Mouse (Mus musculus) liver, adult 2 months (tissue): ENCODE data around the gene Mrps5. TPM values are rescaled to one million over a fixed set of nuclear protein-coding genes. Genes with fewer than 3 reads are reported as not detected.
A peak's percentile ranks its signal among the peaks of the same experiment; 100 is the strongest.

Experiments used
- DNase-seq: peaks from one replicate; pipeline ENCODE4 v3.0.0-alpha.2; 2011; ENCODE audit warnings: low read depth, low spot score; ENCODE audit errors: extremely low read depth
- H3K27ac ChIP-seq: fragments of 200-500 bp; replicated peaks from 2 replicates; pipeline ENCODE4 v1.5.1; 2012; ENCODE audit warnings: low read depth, mild to moderate bottlenecking, control low read depth, inconsistent platforms, low read length; ENCODE audit not compliant: insufficient read depth
- H3K27me3 ChIP-seq: fragments of 200-500 bp; 2 replicates; pipeline ENCODE4 v1.6.1; 2012; ENCODE audit warnings: mild to moderate bottlenecking, moderate library complexity, low read length, inconsistent platforms; ENCODE audit not compliant: control insufficient read depth, insufficient read depth
- H3K36me3 ChIP-seq: fragments of 200-500 bp; 2 replicates; pipeline ENCODE4 v1.6.1; 2012; ENCODE audit warnings: low read length, inconsistent platforms; ENCODE audit not compliant: control insufficient read depth, insufficient read depth
- H3K4me1 ChIP-seq: fragments of 200-500 bp; 2 replicates; pipeline ENCODE4 v1.6.1; 2011; ENCODE audit warnings: low read length; ENCODE audit not compliant: control insufficient read depth, insufficient read depth
- H3K4me3 ChIP-seq: fragments of 200-500 bp; 2 replicates; pipeline ENCODE4 v1.5.1; 2011; ENCODE audit warnings: low read depth, mild to moderate bottlenecking, control low read depth, low read length, moderate library complexity; ENCODE audit not compliant: insufficient read depth
- H3K79me2 ChIP-seq: fragments of 200-500 bp; 2 replicates; pipeline ENCODE4 v1.6.1; 2012; ENCODE audit warnings: inconsistent platforms, mild to moderate bottlenecking, low read length, moderate library complexity; ENCODE audit not compliant: control insufficient read depth, insufficient read depth
- H3K9ac ChIP-seq: fragments of 200-500 bp; 2 replicates; pipeline ENCODE4 v1.6.1; 2012; ENCODE audit warnings: low read depth, mild to moderate bottlenecking, control low read depth, inconsistent platforms, low read length
- CTCF ChIP-seq: fragments of 200-500 bp; IDR thresholded peaks from 2 replicates; pipeline ENCODE4 v1.5.1; 2011; ENCODE audit warnings: low read depth, low read length, control low read depth
- POLR2A ChIP-seq: fragments of 200-500 bp; IDR thresholded peaks from 2 replicates; pipeline ENCODE4 v1.6.1; 2011; ENCODE audit warnings: low read length, control low read depth; ENCODE audit not compliant: insufficient read depth; ENCODE audit errors: extremely low read depth
- whole genome bisulfite sequencing: fragments of 180-500 bp; shearing (Covaris S2); methylation state at CpG from one replicate; pipeline ENCODE4 v1.1.7; 2018; 5-methylcytosine and 5-hydroxymethylcytosine counted together
- polyA plus RNA-seq: library from polyadenylated mRNA; depleted of rRNA; stranded (reverse); fragments of >200 nt; gene quantifications from 2 replicates; pipeline ENCODE4 v1.2.3, GENCODE M21; 2012; rRNA removed
- total RNA-seq: library from RNA; depleted of rRNA; stranded (reverse); fragments of >200 nt; gene quantifications from 2 replicates; pipeline ENCODE4 v1.2.3, GENCODE M21; 2014; rRNA removed

Gene Mrps5
- total and polyA plus RNA-seq, 2 experiments: 53.2 to 59.8 TPM

DNA sequence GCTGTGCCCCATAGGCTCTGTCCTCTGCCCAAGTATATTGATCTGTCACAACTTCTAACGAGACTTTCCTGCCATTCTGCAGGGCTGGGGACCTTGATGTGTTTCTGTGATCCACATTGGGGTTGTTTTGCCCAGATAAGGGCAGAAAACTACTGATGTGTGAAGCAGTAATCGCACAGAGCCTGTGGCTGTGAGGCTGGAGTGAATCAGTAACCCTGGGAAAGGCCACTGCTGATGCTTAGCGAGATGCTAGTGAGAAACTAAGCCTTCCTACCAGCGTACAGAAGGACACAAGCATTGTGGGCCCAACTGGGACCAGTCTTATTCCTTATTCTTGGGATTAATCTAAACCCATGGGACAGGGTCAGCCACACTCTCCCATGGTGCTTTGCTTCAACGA, 64.6 kb downstream of the Mrps5 start:
- no peak overlapping the region for H3K27ac ChIP-seq
- TF ChIP-seq POLR2A (no peak), CTCF (no peak)
- WGBS: 62% methylated on average over 5 of the region's 5 CpGs
- no peaks in the 10 kb centered on the region for H3K36me3 ChIP-seq
- no peak for DNase-seq
- H3K4me3 ChIP-seq: no peak overlapping the region
- peaks cover 6% of the 10 kb centered on the region for H3K4me1 ChIP-seq
- H3K79me2 ChIP-seq: no peaks in the 10 kb centered on the region
- no peak overlapping the region for H3K9ac ChIP-seq
- H3K27me3 ChIP-seq: peaks cover 11% of the 10 kb centered on the region

DNA sequence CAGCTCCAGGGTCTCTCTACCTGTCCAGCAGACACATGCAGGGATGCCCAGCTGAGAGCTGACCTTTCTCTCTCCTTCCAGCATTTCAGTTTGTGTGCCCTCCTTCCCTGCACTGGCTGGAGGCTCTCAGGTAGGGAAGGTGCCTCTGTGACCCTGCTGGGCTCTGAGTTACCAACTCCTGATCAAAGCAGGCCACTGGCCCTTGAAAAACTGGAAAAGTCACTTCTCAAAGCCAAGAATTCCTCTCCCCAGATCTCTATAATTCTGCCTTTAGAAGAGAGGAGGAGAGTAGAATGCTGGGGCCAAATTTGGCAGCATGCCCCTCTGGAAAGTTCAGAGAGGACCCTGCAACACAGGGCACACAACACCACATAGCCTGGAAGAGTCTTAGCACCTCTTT, 65.3 kb downstream of the Mrps5 start:
- no peak overlapping the region for H3K27ac ChIP-seq
- no peak overlapping the region for H3K4me3 ChIP-seq
- H3K27me3 ChIP-seq: peaks cover 12% of the 10 kb centered on the region
- no peak for DNase-seq
- H3K4me1 ChIP-seq: peaks cover 6% of the 10 kb centered on the region
- no peak overlapping the region for H3K9ac ChIP-seq
- TF ChIP-seq POLR2A: no peak
- no peak for TF ChIP-seq CTCF
- H3K36me3 ChIP-seq: no peaks in the 10 kb centered on the region
- H3K79me2 ChIP-seq: no peaks in the 10 kb centered on the region

GRCm38 (mm10) chr2:127652805-127653204, 65.8 kb downstream of the Mrps5 start:
- WGBS: 81% methylated on average over 2 of the region's 2 CpGs
- H3K4me3 ChIP-seq: no peak overlapping the region
- no peak overlapping the region for H3K27ac ChIP-seq
- H3K4me1 ChIP-seq: peaks cover 6% of the 10 kb centered on the region
- peaks cover 12% of the 10 kb centered on the region for H3K27me3 ChIP-seq
- no peak overlapping the region for H3K9ac ChIP-seq
- no peaks in the 10 kb centered on the region for H3K79me2 ChIP-seq
- no peaks in the 10 kb centered on the region for H3K36me3 ChIP-seq
- no peak for DNase-seq
- TF ChIP-seq CTCF (no peak), POLR2A (no peak)

DNA sequence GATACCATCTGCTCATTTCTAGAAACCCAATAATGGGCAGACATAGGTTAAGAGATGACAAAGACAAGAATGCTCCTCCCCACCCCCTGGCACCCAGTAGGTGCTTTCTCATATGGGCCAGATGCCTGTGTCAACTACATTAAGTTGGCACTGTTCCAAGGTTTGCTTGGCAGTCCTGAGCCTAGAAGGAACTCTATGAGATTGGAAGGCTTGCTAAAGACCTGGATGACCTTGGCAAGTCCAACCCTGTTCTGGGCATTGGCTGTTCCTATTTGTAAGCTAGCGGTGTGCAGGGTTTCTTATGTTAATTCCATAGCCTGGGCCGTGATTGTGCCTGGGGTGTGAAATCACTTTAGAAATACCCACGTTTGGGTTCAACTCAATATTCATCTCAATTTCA, 67.8 kb downstream of the Mrps5 start:
- H3K9ac ChIP-seq: no peak overlapping the region
- no peak for DNase-seq
- H3K79me2 ChIP-seq: no peaks in the 10 kb centered on the region
- no peak overlapping the region for H3K4me3 ChIP-seq
- 65% methylated on average over 3 of the region's 3 CpGs for WGBS
- peaks cover 12% of the 10 kb centered on the region for H3K27me3 ChIP-seq
- H3K27ac ChIP-seq: no peak overlapping the region
- TF ChIP-seq POLR2A: no peak
- no peak for TF ChIP-seq CTCF
- no peaks in the 10 kb centered on the region for H3K36me3 ChIP-seq
- H3K4me1 ChIP-seq: peaks cover 6% of the 10 kb centered on the region

GRCm38 (mm10) chr2:127655419-127655818, 68.4 kb downstream of the Mrps5 start:
- Histone ChIP-seq H3K4me1 (peaks cover 6% of the 10 kb centered on the region), H3K79me2 (no peaks in the 10 kb centered on the region), H3K36me3 (no peaks in the 10 kb centered on the region), H3K27me3 (peaks cover 12% of the 10 kb centered on the region), H3K27ac (no peak overlapping the region), H3K4me3 (0 out of 2 replicates have a peak overlapping the region, but pooled peaks have one; percentile 5), H3K9ac (no peak overlapping the region)
- DNase-seq: no peak
- TF ChIP-seq CTCF: no peak
- TF ChIP-seq POLR2A: no peak
- 8% methylated on average over 9 of the region's 9 CpGs for WGBS

- no peak within 1 kb of the TSS for H3K27ac ChIP-seq
- no peaks in the 10 kb centered on the region for H3K79me2 ChIP-seq
- peak; percentile 32 for DNase-seq
- peaks cover 12% of the 10 kb centered on the region for H3K27me3 ChIP-seq
- H3K36me3 ChIP-seq: no peaks in the 10 kb centered on the region
- peak within 1 kb of the TSS; percentile 72; the same call in 1 of the 2 replicates for H3K4me3 ChIP-seq
- H3K4me1 ChIP-seq: peaks cover 6% of the 10 kb centered on the region
- TF ChIP-seq CTCF: no peak
- TF ChIP-seq POLR2A: no peak
- 1% methylated on average over 43 of the region's 43 CpGs for WGBS
- peak within 1 kb of the TSS; percentile 53 for H3K9ac ChIP-seq
Observed at GRCm38 (mm10) chr2:127656086-127656720, 69.2 kb downstream of the Mrps5 start, which contains the start of gene Mal. Gene Mal (minus strand): TSS chr2:127656695.

Other genes starting within 250 kb of the Mrps5 start
- gene Astl, start 248.6 kb upstream of the Mrps5 start, total RNA-seq: not detected in 2 replicates
- not detected in 2 replicates for gene Astl, start 248.6 kb upstream of the Mrps5 start, polyA plus RNA-seq
- gene Adra2b, start 224.0 kb upstream of the Mrps5 start, total RNA-seq: 2.5 and 4.0 TPM in 2 replicates
- 5.0 TPM in 2 replicates for gene Adra2b, start 224.0 kb upstream of the Mrps5 start, polyA plus RNA-seq
- gene Gpat2, start 162.0 kb upstream of the Mrps5 start, total RNA-seq: 1.2 and 1.3 TPM in 2 replicates
- 2.1 and 2.2 TPM in 2 replicates for gene Gpat2, start 162.0 kb upstream of the Mrps5 start, polyA plus RNA-seq
- gene Fahd2a, start 142.7 kb upstream of the Mrps5 start, total RNA-seq: 17.5 and 18.5 TPM in 2 replicates
- 21.5 and 27.3 TPM in 2 replicates for gene Fahd2a, start 142.7 kb upstream of the Mrps5 start, polyA plus RNA-seq
- gene Kcnip3, start 65.1 kb upstream of the Mrps5 start, total RNA-seq: 0.09 and 0.67 TPM in 2 replicates
- gene Kcnip3, start 65.1 kb upstream of the Mrps5 start, polyA plus RNA-seq: 0.25 and 0.45 TPM in 2 replicates
- gene Prom2, start 45.8 kb upstream of the Mrps5 start, total RNA-seq: 0.07 TPM in 1 of 2 replicates, not detected in the other
- gene Prom2, start 45.8 kb upstream of the Mrps5 start, polyA plus RNA-seq: 5.9 TPM in 1 of 2 replicates, not detected in the other
- 2.9 and 3.1 TPM in 2 replicates for gene Zfp661, start 128 bp upstream of the Mrps5 start, total RNA-seq
- 2.3 TPM in 2 replicates for gene Zfp661, start 128 bp upstream of the Mrps5 start, polyA plus RNA-seq
- gene Mal, start 69.5 kb downstream of the Mrps5 start, total RNA-seq: 0.34 and 0.65 TPM in 2 replicates
- gene Mal, start 69.5 kb downstream of the Mrps5 start, polyA plus RNA-seq: 0.05 and 0.15 TPM in 2 replicates
- gene Mall, start 142.7 kb downstream of the Mrps5 start, total RNA-seq: not detected in 2 replicates
- 0.06 and 0.17 TPM in 2 replicates for gene Mall, start 142.7 kb downstream of the Mrps5 start, polyA plus RNA-seq
- 4.7 and 5.8 TPM in 2 replicates for gene Nphp1, start 201.7 kb downstream of the Mrps5 start, total RNA-seq
- gene Nphp1, start 201.7 kb downstream of the Mrps5 start, polyA plus RNA-seq: 1.6 and 2.1 TPM in 2 replicates
- 36.0 and 47.6 TPM in 2 replicates for gene Mtln, start 205.3 kb downstream of the Mrps5 start, total RNA-seq
- gene Mtln, start 205.3 kb downstream of the Mrps5 start, polyA plus RNA-seq: 29.9 and 30.7 TPM in 2 replicates
- 0.18 and 0.47 TPM in 2 replicates for gene Bub1, start 244.6 kb downstream of the Mrps5 start, total RNA-seq
- gene Bub1, start 244.6 kb downstream of the Mrps5 start, polyA plus RNA-seq: 0.06 TPM in 2 replicates